Mouse (Mus musculus): ENCODE measurements around the gene Zmynd8.
A peak's percentile ranks its signal among the peaks of the same experiment; 100 is the strongest.

Zmynd8 gene

GRCm38 (mm10) chr2:165881220-165881584 lies 17.6 kb downstream of the Zmynd8 start:
- no peak for ATAC-seq (ENCODE audit: insufficient number of reproducible peaks, low FRiP score, low TSS enrichment)

DNA sequence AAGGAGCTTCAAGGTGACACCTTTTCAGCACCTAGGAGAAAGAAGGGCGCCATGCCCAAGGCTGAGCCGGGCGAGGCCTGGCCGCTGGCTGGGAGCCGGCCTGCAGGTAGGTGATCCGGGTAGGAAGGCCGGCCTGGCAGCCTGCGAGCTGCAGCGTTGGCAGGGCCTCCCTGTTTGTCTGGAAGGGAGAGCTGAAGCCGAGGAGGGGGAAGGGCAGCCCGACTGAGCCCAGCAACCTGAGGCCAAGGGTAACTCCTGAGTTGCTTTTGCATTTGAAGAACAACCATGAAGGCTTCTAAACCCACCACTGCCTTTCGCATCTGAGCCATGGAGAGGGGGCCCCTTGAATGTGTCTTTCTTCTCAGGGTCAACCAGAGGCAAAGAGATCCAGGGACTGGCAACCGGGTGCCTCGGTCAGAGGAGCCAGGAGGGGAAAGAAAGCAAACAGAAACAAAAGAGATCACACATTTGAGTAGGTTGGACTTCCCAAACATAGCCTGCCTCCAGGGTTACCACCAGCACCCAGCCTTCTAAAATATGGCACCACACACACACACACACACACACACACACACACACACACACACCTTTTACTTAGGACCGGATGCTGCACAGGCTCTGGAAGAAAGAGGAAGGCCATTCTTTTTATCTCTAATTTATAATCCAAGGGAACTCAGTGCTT lies 18.2 kb downstream of the Zmynd8 start:
- peak; percentile 74 for ATAC-seq (ENCODE audit: insufficient number of reproducible peaks, low FRiP score, low TSS enrichment)

DNA sequence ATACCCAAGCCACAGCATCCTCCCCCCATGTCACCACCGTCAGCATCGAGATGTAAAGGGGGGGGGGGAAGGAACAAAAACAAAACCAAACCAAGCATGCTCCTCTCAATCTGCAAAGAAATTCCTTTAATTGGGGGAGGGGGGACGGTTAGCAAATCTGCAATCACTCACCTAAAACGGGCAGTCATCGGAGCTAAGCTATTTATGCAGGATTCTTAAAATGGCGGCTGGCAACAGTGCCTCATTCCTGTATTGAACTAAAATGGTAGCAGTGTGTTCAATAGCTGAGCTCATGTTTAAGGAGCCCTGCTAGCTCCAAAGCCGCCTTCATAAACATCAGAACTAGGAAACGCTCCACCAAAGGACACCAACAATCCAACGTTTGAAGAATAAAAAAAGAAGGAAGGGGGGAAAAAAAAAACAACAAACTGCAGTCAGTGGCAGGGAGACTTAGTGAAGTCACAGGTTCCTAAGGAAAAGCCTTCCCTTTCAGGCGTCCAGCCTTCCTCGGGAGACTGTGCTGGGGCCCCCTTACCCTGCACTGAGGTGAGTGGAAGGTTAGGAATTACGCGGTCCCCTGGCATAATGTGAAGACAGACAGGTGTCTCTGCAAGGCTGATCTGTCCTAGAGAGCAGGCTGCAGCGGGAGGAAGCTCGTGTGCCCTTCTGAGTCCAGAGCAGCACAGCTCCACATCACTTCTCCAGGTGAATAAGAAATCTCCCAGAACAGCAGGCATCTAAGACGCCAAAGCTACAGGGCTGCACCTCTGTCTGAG lies 19.2 kb downstream of the Zmynd8 start:
- ATAC-seq (ENCODE audit: insufficient number of reproducible peaks, low FRiP score, low TSS enrichment), result no peak

GRCm38 (mm10) chr2:165878907-165879361 lies 19.9 kb downstream of the Zmynd8 start:
- ATAC-seq (ENCODE audit: insufficient number of reproducible peaks, low FRiP score, low TSS enrichment), result no peak

DNA sequence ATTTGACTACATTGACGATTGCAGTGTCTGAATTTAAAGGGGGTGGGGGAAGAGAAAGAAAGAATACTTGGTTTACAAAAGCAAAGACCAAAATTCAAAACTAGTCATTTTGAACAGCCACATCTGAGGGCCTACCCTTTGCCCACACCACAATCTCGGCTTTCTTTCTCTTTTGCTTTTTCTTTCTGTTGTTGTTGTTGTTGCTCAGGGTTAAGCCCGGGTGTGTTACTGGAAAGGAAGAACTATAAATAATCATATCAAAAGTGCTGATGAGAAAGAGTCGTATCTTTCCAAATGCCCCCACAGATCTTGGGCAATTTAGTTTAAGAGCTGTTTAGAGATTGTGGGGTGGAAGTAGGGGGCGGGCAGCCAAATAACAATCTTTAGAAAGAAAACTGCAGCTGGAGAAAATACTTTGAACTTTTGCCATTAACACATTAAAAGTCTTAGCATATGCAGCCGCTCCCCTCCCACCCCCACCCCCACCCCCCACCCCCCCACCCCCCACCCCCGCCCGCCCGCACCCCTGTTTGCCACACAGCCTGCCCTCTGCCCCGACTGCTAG lies 20.7 kb downstream of the Zmynd8 start:
- no peak for ATAC-seq (ENCODE audit: insufficient number of reproducible peaks, low FRiP score, low TSS enrichment)

- no peak for ATAC-seq (ENCODE audit: insufficient number of reproducible peaks, low FRiP score, low TSS enrichment)
Observed at GRCm38 (mm10) chr2:165877180-165877579, 21.6 kb downstream of the Zmynd8 start.

DNA sequence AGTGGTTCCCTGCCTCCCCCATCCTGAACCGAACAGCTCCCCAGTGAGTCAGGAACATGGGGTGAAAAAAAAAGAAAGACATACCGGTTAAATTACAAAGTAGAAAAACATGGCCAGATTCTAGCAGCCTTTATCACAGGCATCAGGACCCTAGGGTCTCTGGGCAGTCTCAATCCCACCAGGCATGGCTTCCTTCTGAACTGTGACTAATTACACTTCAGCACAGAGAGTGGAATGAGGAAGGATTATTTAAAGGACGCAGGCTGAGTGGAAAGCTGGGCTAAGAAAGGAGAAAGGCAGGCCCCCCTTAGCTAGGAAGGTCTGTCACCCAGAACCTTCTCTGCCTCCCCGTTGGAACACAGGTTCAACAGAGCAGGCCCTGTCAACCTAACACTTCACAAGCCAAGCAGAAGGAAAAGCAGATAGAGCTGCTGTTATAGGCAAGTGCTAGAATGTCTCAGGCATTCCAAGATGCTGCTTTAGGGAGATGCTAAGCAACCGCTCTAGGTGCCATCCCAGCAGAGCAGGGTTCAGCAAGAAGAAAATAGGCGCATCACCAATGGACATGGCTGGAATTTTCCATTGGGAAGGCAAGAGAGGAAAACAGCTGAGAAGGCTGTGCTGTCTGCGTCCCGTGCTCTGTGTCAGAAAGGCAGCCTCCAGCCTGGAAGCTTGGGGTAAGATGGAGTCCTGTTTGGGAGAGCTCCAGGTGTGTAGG lies 22.5 kb downstream of the Zmynd8 start:
- peak; percentile 22; the same call in 1 of the 2 replicates for ATAC-seq (ENCODE audit: insufficient number of reproducible peaks, low FRiP score, low TSS enrichment)

DNA sequence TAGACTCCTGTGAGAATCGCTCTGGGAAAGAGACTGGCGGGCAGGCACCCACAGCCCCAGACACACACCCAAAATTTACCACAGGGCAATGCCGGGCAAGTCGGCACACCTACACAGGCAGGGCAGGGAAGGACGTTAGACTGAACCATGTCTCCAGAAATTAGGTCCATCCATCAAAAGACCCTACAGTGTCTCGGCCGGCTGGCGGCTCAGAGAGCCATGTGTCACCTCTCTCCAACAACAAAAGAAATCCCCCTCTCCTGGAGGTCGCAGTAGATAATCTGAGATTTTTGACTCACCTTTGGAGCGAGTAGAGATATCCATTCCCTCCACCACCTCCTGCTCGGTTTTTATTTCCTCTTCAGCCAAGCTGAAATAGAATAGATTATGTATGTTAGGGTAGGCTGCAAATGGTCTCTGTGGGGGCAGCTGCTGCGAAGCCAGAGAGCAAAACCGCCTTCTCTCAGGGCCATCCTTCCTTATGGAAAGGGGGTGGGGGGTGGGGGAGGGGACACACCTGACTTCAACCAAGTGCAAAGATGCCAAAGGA lies 23.3 kb downstream of the Zmynd8 start:
- no peak for ATAC-seq (ENCODE audit: insufficient number of reproducible peaks, low FRiP score, low TSS enrichment)

DNA sequence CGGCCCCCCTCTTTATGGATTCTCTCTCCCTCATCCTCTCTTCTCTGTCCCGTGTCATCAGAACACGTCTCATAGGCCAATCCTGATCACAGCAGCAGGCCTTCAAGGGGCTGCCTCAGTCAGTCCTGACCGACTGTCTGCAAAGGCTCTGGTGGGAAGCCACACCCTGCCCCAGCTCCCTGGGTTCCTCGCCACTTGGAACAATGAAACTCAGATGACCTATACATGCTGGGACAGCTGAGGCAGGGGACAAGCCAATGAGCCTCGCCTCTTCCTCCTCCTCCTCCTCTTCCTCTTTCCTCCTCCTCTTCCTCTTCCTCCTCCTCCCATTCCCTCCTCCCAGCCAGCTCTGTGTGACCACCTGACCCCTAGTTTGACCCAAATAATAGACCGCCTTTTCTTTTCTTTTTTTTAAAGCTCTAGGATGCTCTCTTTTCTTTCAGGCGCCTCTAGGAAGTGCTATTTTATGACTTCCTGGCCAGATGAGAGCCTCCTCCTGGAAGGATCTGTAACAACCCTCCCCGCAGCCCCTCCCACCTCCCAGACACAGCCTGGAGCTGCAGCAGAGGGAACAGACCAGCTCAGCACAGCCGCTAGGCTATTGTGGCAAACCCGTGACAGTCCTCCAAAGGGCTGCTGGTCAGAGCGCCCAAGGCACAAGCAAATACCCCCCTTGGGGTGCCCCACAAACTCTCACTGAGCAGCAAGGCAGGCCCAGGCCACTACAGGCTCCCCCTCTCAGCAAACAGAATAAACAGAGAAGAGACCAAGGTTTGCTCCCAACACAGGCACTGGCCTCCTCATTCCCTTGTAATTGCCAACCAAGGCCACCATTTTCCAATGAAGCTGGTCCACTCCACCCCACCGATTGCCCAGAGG lies 24.1 kb downstream of the Zmynd8 start:
- peak; percentile 76 for ATAC-seq (ENCODE audit: insufficient number of reproducible peaks, low FRiP score, low TSS enrichment)

- no peak for ATAC-seq (ENCODE audit: insufficient number of reproducible peaks, low FRiP score, low TSS enrichment)
Observed at GRCm38 (mm10) chr2:165873777-165874176, 25.0 kb downstream of the Zmynd8 start.

DNA sequence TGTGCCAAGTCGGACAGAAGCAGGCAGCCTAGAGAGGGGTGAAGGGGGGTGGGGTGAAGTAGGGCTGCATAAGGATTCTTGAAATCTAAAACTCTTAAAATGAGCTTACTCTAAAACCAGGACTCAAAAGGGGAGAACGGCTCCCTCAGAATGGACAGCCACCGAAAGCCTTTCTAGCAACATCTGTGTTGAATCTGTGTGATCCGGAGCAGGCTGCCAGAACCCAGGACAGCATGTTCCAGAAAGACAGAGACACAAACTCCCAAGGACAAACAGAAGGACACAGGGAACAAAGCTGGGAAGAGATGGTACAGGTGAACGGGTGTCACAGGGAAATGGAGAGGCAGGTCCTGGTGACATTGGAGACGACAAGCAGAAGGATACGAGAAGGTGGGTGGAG lies 25.6 kb downstream of the Zmynd8 start:
- no peak for ATAC-seq (ENCODE audit: insufficient number of reproducible peaks, low FRiP score, low TSS enrichment)

DNA sequence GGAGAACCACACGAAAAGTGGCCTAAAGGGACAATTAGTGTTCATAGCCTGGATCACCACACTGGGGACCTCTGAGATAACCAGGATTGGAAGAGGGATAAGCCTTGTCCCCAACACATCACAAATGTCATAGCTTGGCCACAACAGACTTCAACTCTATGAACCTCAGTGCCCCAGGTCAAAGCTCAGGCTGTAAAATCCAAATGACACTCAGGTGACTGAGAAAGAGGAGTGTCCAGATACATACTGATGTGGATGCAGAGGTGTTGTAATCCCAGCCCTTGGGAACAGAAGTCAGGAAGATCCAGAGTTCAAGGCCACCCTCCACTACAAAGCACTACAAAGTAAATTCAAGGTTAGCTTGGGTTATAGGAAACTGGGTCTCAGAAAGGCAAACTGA lies 29.6 kb downstream of the Zmynd8 start:
- no peak for ATAC-seq (ENCODE audit: insufficient number of reproducible peaks, low FRiP score, low TSS enrichment)

DNA sequence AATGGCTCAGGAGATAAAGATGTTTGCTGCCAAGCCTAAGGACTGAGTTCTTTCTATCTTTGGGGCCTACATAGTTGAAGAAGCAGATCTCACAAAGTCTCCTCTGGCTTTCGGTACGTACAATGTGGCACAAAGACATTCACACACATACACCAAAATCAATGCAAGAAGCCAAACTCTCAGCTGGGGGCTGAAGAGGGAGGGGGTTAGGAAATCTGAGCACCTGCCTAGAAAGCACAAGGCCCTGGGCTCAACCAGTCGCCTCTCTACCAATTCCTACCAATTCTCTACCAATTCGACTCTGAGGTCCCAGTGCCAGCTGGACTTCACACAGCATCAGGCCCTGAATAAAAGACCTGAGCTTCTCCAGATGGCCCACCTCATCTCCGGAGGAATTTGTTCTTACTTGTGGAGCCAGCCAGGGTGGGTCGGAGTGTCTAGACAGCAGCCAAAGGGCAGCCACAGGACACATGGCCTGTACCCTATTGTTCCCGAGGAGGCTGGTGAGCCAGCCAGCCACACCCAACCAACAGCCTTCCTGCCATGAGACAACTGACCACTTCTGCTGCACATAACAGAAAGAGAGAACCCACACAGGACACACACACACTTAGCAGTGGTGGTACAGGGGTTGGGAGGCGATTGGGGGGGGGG lies 30.2 kb downstream of the Zmynd8 start:
- no peak for ATAC-seq (ENCODE audit: insufficient number of reproducible peaks, low FRiP score, low TSS enrichment)

DNA sequence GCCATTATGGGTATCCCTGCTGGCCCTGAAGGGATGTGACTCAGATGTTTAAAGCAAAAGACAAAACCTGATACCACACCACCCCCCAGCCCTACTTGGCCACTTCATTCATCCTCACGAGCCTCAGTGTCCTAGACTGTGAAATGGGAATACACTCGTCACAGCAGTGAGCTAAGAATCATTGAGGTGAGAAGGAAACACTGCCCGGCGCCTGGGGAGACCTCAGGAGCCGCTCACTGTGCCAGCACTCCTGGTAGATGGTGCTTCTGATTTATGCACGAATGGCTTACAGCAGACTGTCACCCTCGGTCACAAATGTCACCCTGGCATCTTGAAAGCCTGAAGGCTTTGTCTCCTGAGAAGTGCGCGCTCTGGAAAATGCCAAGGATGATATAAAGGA lies 31.3 kb downstream of the Zmynd8 start:
- no peak for ATAC-seq (ENCODE audit: insufficient number of reproducible peaks, low FRiP score, low TSS enrichment)

DNA sequence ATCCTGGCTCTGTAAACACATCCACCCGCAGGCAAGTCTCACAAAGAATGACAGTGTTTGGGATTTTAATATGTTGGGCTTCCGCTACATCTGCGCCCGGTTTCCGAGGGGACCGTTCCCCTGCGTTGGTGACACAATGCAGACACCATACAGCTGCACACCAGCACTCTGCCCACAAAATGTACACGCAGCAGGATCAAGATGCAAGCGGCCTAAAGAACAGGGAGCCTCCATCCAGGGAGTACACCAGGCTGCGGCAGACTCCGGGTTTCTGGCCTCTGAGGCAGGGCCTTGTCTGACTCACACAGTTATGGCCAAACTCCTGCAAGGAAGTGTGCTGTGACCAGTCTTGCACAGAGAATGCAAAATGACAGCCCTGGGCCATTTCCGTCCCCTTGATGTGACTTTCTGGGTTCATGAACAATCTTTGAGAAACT lies 31.8 kb downstream of the Zmynd8 start:
- peak; percentile 41; the same call in 1 of the 2 replicates for ATAC-seq (ENCODE audit: insufficient number of reproducible peaks, low FRiP score, low TSS enrichment)

GRCm38 (mm10) chr2:165866412-165866811 lies 32.4 kb downstream of the Zmynd8 start:
- ATAC-seq (ENCODE audit: insufficient number of reproducible peaks, low FRiP score, low TSS enrichment), result no peak

GRCm38 (mm10) chr2:165864769-165865168 lies 34.0 kb downstream of the Zmynd8 start:
- no peak for ATAC-seq (ENCODE audit: insufficient number of reproducible peaks, low FRiP score, low TSS enrichment)

DNA sequence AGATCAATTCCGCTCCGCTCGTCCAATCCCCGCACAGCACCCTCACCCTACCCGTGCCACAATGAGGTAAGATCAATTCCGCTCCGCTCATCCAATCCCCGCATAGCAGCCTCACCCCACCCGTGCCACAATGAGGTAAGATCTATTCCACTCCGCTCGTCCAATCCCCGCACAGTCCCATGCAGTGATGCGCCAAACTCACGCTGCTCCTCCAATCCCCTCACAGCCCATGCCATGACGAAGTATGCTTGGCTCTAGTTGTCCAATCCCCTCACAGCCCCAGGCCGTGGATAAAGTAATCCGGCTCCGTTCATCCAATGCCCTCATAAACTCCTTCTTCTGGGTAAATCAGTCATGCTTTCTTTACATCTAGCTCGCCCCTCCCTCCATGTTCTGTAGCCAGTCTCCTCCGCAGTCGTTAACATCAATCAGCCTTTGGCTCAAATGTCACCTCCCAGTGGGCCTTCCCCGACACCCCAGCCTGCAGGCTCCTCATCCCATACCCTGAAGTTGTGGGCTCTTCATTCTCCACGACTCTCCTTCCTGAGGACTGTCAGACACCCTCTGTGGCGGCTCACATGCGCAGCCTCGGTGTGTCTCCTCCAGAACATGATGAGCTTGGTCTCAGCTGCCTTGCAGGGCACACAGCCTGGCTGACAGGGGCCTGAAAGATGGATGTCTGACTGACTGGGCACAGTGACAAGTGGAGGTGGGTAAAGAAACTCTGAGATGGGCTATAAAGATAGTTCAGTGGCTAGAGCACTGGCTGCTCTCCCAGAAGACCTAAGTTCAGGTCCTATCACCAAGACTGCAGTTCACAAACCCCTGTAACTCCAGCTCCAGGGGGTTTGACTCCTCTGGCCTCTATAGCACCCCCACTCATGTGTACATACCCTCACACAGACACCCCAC lies 36.9 kb downstream of the Zmynd8 start:
- ATAC-seq (ENCODE audit: insufficient number of reproducible peaks, low FRiP score, low TSS enrichment), result no peak

Measured in cerebellum, adult (tissue).